Mouse (Mus musculus): Measurements from ENCODE around the gene Rassf2.

GRCm38 (mm10) chr2:131995742-131996141 is 34.3 kb downstream of the Rassf2 start:
- no peak for TF ChIP-seq CTCF (IDR thresholded peaks at IDR 0.05; ENCODE audit: insufficient read depth, low read length)
- TF ChIP-seq POLR2A (IDR thresholded peaks at IDR 0.05; ENCODE audit: borderline replicate concordance, extremely low read depth, low read depth, low read length), result no peak

Measured in lung, adult 2 months (tissue).